Mouse (Mus musculus) hindbrain, embryonic 10.5 days (tissue): Measurements from ENCODE around the gene Rabl6. TPM values are rescaled to one million over a fixed set of nuclear protein-coding genes. Genes with fewer than 3 reads are reported as not detected.
A peak's percentile ranks its signal among the peaks of the same experiment; 100 is the strongest.

Experiments
- DNase-seq: peaks from one replicate; pipeline ENCODE4 v3.0.0-alpha.2; 2017; ENCODE audit warnings: low spot score
- H3K27ac ChIP-seq: fragments of 300-500 bp; sonication (generic); 2 replicates; pipeline ENCODE4 v1.5.1; 2016; ENCODE audit warnings: mild to moderate bottlenecking, moderate library complexity
- H3K27me3 ChIP-seq: fragments of 300-500 bp; sonication (generic); 2 replicates; pipeline ENCODE4 v1.6.1; 2016; ENCODE audit warnings: mild to moderate bottlenecking; ENCODE audit not compliant: poor library complexity, insufficient read depth, severe bottlenecking
- H3K36me3 ChIP-seq: fragments of 300-500 bp; sonication (generic); 2 replicates; pipeline ENCODE4 v1.6.1; 2016; ENCODE audit warnings: mild to moderate bottlenecking, moderate library complexity
- H3K4me1 ChIP-seq: fragments of 300-500 bp; sonication (generic); replicated peaks from 2 replicates; pipeline ENCODE4 v1.6.1; 2016; ENCODE audit warnings: mild to moderate bottlenecking
- H3K4me3 ChIP-seq: fragments of 300-500 bp; sonication (generic); 2 replicates; pipeline ENCODE4 v1.5.1; 2016; ENCODE audit warnings: mild to moderate bottlenecking, moderate library complexity
- H3K9me3 ChIP-seq: fragments of 300-500 bp; sonication (generic); 2 replicates; pipeline ENCODE4 v1.6.1; 2016; ENCODE audit warnings: mild to moderate bottlenecking, moderate library complexity
- WGBS: fragments of 180-500 bp; shearing (Covaris S2); methylation state at CpG from one replicate; pipeline ENCODE4 v1.1.7; 2016; 5-methylcytosine and 5-hydroxymethylcytosine counted together
- polyA plus RNA-seq: library from polyadenylated mRNA; unstranded; fragments of >200 nt; fragmentation: Nextera tagmentation; extraction: Ambion mirVana; gene quantifications from 2 replicates; pipeline ENCODE4 v1.2.1, GENCODE M21; 2016

Rabl6 gene
- polyA plus RNA-seq, 1 experiment from 2014 or later = 75.5 TPM

- Histone ChIP-seq H3K27me3 (peaks cover 45% of the 10 kb centered on the region), H3K4me1 (peaks cover 15% of the 10 kb centered on the region), H3K4me3 (peak within 1 kb of the TSS; percentile 59), H3K27ac (peak within 1 kb of the TSS; percentile 80), H3K9me3 (no peaks in the 10 kb centered on the region), H3K36me3 (no peaks in the 10 kb centered on the region)
- 7% methylated on average over 34 of the region's 34 CpGs for WGBS
- DNase-seq = peak; percentile 83
Measured at GRCm38 (mm10) chr2:25621229-25622200, 13.2 kb upstream of the Rabl6 start, which contains the start of gene Tmem141. TSS of gene Tmem141 (minus strand) at chr2:25622005.

- H3K27me3 ChIP-seq = peaks cover 49% of the 10 kb centered on the region
- H3K4me3 ChIP-seq = no peak overlapping the region
- H3K36me3 ChIP-seq = no peaks in the 10 kb centered on the region
- DNase-seq = no peak
- WGBS = 88% methylated on average over 4 of the region's 4 CpGs
- no peak overlapping the region for H3K27ac ChIP-seq
- no peaks in the 10 kb centered on the region for H3K9me3 ChIP-seq
- peaks cover 20% of the 10 kb centered on the region for H3K4me1 ChIP-seq
Measured at GRCm38 (mm10) chr2:25620852-25621228, 12.5 kb upstream of the Rabl6 start.

GRCm38 (mm10) chr2:25620386-25620785 lies 12.1 kb upstream of the Rabl6 start:
- no peak for DNase-seq
- Histone ChIP-seq H3K27me3 (peaks cover 51% of the 10 kb centered on the region), H3K4me1 (peaks cover 20% of the 10 kb centered on the region), H3K4me3 (no peak overlapping the region), H3K27ac (no peak overlapping the region), H3K36me3 (no peaks in the 10 kb centered on the region), H3K9me3 (no peaks in the 10 kb centered on the region)
- WGBS = 73% methylated on average over 6 of the region's 6 CpGs

DNA sequence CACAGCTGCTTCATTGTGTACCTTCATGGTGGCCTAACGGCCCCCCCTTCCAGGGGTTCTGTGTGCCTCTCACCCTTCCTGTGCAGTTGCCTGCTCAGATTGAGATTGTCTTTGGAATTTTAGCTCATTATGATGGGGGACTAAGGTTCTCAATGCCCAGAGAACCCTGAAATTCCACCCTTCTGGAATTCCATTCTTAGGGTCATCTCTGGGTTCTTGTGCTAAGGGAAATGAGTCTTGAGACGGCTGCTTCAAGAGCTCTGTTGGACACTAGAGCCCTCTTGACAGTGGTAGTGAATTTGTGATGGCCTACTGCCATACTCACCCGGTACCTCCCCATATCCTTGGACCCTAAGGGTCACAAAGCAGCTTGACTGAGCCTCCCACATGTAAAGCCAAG lies 9.3 kb upstream of the Rabl6 start, which contains the start of gene Ccdc183:
Gene Ccdc183, minus strand, starts transcription at position 101 of the 400 bp plus-strand sequence.
- Histone ChIP-seq H3K9me3 (no peaks in the 10 kb centered on the region), H3K27me3 (peaks cover 76% of the 10 kb centered on the region), H3K4me1 (peaks cover 20% of the 10 kb centered on the region), H3K36me3 (no peaks in the 10 kb centered on the region), H3K4me3 (peak within 1 kb of the TSS; percentile 18; the same call in 1 of the 2 replicates), H3K27ac (no peak within 1 kb of the TSS)
- 84% methylated on average over 3 of the region's 3 CpGs for WGBS
- DNase-seq = no peak

- Histone ChIP-seq H3K4me3 (peak overlapping the region; percentile 18; the same call in 1 of the 2 replicates), H3K27me3 (peaks cover 88% of the 10 kb centered on the region), H3K36me3 (no peaks in the 10 kb centered on the region), H3K4me1 (peaks cover 14% of the 10 kb centered on the region), H3K27ac (no peak overlapping the region), H3K9me3 (no peaks in the 10 kb centered on the region)
- no peak for DNase-seq
- 25% methylated on average over 22 of the region's 22 CpGs for WGBS
Measured at GRCm38 (mm10) chr2:25616398-25616797, 8.1 kb upstream of the Rabl6 start.

- WGBS = 72% methylated on average over 10 of the region's 10 CpGs
- H3K4me3 ChIP-seq = peak overlapping the region; percentile 100
- H3K4me1 ChIP-seq = peaks cover 29% of the 10 kb centered on the region
Measured at GRCm38 (mm10) chr2:25608671-25609070, 350 bp upstream of the Rabl6 start.

DNA sequence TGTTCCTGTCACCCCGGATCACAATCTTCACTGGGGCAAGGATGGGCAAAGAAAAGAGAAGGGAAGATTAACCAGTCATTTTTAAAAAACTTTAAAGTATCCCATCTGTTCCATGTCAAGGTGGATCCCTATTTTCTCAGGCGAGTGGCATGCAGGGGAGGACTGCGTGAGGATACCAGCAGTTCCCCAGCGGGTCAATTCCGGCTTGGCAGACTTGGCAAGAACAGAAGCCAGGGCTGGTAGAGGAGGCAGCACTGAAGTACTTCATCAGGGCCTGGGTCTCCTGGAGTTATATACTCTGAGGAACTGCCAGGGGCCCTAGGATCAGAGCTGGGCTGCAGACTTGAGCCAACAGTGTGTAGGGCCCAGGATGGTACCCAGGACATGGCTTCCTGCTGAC lies 5.8 kb downstream of the Rabl6 start:
- H3K9me3 ChIP-seq = no peaks in the 10 kb centered on the region
- no peak overlapping the region for H3K4me3 ChIP-seq
- 90% methylated on average over 5 of the region's 5 CpGs for WGBS
- peaks cover 17% of the 10 kb centered on the region for H3K4me1 ChIP-seq
- H3K27me3 ChIP-seq = no peaks in the 10 kb centered on the region
- H3K27ac ChIP-seq = no peak overlapping the region
- peaks cover 76% of the 10 kb centered on the region for H3K36me3 ChIP-seq
- DNase-seq = no peak

More at GRCm38 (mm10) chr2:25608671-25609070, 350 bp upstream of the Rabl6 start:
- no peak for DNase-seq
- Histone ChIP-seq H3K36me3 (peaks cover 14% of the 10 kb centered on the region), H3K27me3 (peaks cover 51% of the 10 kb centered on the region), H3K9me3 (no peaks in the 10 kb centered on the region), H3K27ac (peak overlapping the region; percentile 98)

DNA sequence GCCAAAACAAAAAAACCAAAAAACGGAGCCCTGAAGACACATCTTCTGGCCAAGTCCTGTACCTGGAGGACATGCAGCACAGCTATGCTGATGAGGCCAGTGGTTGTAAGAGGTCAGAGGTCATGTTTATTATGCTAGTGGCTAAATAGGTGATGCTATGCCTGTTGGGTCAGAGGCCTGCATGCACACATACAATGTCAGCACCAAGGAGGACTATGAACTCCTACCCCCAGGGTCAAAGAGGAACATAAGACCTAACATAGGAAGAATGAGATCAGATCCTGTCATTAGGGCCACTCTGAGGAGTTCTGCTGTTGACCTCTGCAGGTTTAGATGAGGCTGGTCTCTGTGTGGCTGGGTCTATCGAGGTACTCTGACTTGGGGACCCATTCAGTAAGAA lies 8.3 kb downstream of the Rabl6 start:
- Histone ChIP-seq H3K4me3 (no peak overlapping the region), H3K9me3 (no peaks in the 10 kb centered on the region), H3K36me3 (peaks cover 97% of the 10 kb centered on the region), H3K4me1 (no peaks in the 10 kb centered on the region), H3K27me3 (no peaks in the 10 kb centered on the region), H3K27ac (no peak overlapping the region)
- DNase-seq = no peak
- WGBS = 88% methylated on average over 2 of the region's 2 CpGs

DNA sequence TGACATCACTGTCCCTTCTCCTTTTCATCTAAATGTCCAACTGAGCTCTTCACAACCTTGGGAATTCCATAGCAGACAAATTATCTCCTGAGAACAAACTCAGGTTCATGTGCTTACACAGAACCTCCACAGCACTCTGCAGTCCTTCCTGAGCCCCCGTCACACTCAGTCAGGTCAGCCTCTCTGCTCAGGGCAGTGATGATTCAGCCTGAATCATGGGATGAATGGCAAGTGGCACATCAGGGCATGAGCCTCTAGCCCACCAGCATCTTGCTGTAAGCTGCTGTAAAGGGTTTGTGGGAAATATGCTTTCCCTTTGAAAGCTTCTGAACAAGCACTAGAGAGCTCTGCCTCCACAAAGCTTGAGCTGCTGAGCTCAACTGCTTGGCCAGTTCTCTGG lies 9.6 kb downstream of the Rabl6 start:
- Histone ChIP-seq H3K27me3 (no peaks in the 10 kb centered on the region), H3K27ac (no peak overlapping the region), H3K36me3 (peaks cover 96% of the 10 kb centered on the region), H3K4me3 (no peak overlapping the region), H3K9me3 (no peaks in the 10 kb centered on the region), H3K4me1 (no peaks in the 10 kb centered on the region)
- no peak for DNase-seq
- WGBS = 88% methylated on average over 1 of the region's 1 CpGs

DNA sequence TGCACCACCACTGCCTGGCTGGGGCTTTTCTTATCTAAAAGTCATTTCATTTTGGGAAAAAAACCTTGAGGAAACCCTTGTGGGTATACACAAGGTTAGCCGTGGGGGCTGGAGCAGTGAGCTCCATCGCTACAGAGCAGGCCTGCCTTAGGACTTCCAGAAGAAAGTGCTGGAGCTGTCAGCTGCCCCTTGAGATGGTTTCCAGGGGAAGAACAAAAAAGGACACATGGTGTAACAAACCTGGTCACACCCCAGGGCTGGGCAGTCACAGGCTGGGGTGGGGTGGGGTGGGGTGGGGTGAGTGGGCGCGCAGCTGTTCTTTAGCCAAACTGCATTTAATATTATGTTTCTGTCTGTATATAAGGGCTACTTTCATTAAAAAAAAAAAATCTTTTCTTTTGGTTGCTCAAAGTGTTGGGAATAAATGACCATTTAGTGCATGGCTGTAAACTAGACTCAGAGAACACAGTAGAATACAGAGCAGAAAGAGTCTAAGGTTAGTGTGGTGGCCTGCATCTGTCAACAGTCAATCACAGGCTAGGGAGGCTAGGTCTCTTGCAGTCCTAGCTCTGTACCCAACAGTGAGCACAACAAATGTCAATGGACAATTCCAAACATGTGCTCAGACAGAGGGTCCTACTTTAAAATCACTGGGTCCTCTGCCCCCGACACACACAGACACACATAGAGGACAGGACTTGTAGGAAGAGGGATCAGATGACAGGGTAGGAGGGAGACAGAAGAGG lies 11.4 kb downstream of the Rabl6 start:
- H3K27me3 ChIP-seq = no peaks in the 10 kb centered on the region
- H3K4me1 ChIP-seq = no peaks in the 10 kb centered on the region
- H3K27ac ChIP-seq = no peak overlapping the region
- H3K9me3 ChIP-seq = no peaks in the 10 kb centered on the region
- 97% methylated on average over 5 of the region's 5 CpGs for WGBS
- no peak overlapping the region for H3K4me3 ChIP-seq
- no peak for DNase-seq
- H3K36me3 ChIP-seq = peaks cover 96% of the 10 kb centered on the region

- H3K36me3 ChIP-seq = peaks cover 94% of the 10 kb centered on the region
- 92% methylated on average over 2 of the region's 2 CpGs for whole genome bisulfite sequencing
- no peak overlapping the region for H3K27ac ChIP-seq
- no peaks in the 10 kb centered on the region for H3K9me3 ChIP-seq
- H3K4me3 ChIP-seq = no peak overlapping the region
- H3K27me3 ChIP-seq = no peaks in the 10 kb centered on the region
- H3K4me1 ChIP-seq = no peaks in the 10 kb centered on the region
- DNase-seq = no peak
Measured at GRCm38 (mm10) chr2:25591863-25592262, 16.5 kb downstream of the Rabl6 start.

DNA sequence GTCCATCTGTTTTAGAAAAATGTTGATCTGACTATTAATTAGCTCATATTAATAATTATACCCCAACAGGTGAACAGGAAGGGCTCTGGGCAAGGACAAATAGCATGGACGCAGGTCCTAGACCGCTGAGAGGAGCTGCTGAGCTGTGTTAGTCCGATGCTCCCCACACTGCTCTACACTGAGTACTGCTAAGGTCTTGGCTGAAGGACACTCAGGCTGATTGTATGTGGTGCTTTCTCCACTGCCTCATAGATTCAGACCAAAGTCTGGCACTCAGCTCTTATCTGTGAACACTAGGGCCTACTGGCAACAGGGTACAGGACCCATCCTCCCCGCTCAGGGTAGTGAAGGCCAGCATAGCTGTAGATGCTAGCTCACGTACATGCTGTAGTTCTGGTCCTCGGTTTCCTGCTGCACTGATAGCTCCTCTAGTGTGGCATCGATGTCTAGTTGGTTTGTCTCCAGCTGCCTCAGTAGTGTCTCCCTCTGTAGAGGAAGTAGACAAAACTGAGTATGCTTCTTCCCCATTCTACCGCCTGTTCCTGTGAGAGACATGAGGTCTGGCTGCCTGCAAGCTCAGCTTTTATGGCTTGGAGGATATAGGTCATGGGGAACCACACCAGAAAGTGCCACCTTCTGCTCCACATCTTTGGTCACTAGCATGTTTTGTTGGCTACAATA lies 20.0 kb downstream of the Rabl6 start:
- H3K27ac ChIP-seq = no peak overlapping the region
- no peaks in the 10 kb centered on the region for H3K9me3 ChIP-seq
- no peak for DNase-seq
- peaks cover 3% of the 10 kb centered on the region; the same call in 1 of the 2 replicates for H3K4me1 ChIP-seq
- WGBS = 96% methylated on average over 8 of the region's 8 CpGs
- peaks cover 99% of the 10 kb centered on the region for H3K36me3 ChIP-seq
- no peak overlapping the region for H3K4me3 ChIP-seq
- no peaks in the 10 kb centered on the region for H3K27me3 ChIP-seq
